Mouse (Mus musculus): ENCODE measurements at regions not wholly inside any gene's neighbourhood (a gene's known extent, or its start where the extent isn't known, plus 50 kb on each side); places are given as distances from the start of the nearest gene placed in this dataset.

DNA sequence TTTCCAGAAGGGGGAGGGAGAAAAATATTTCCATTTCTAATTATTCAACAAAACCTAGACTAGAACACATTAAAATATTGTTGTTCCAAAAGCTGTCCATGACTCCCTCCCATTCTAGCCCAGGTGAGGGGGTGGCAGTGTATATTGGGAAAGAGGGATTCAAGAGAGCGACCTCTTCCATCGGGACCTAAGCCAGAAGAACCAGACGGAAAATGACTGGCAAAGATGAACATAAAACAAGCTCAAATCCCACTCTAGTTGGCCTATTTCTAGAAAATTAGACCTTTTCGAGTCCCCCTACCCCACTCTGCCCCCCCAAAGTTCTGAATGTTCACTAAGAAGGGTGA, 84.3 kb upstream of the Hsd17b12 start:
- TF ChIP-seq MAFK (IDR thresholded peaks at IDR 0.05; ENCODE audit: insufficient read depth, low read depth, low read length) (no peak), HCFC1 (IDR thresholded peaks at IDR 0.05; ENCODE audit: borderline replicate concordance, insufficient read depth, low read length) (no peak), ZC3H11A (IDR thresholded peaks at IDR 0.05; ENCODE audit: borderline replicate concordance, low read depth, low read length) (no peak)
